Mouse (Mus musculus) liver, embryonic 14.5 days (tissue): ENCODE measurements around the gene Ctsd. TPM values are rescaled to one million over a fixed set of nuclear protein-coding genes. Genes with fewer than 3 reads are reported as not detected.
A peak's percentile ranks its signal among the peaks of the same experiment; 100 is the strongest.

Experiments used
- ATAC-seq: fragments of 200-750 bp; cut with Nextera tagmentation; 2 replicates; pipeline ENCODE4 v1.8.0; 2017; ENCODE audit warnings: moderate number of reproducible peaks, mild to moderate bottlenecking, moderate library complexity; ENCODE audit not compliant: insufficient read depth
- DNase-seq, 3 experiments: peaks; one replicate each; pipeline ENCODE4 v3.0.0-alpha.2; 2012 to 2013; ENCODE audit warnings: low read depth in 3 of 3, low spot score in 3 of 3
- H3K27ac ChIP-seq: fragments of 300-500 bp; sonication (generic); 2 replicates; pipeline ENCODE4 v1.5.1; 2014; ENCODE audit warnings: moderate library complexity, mild to moderate bottlenecking, control low read depth, inconsistent platforms
- H3K27me3 ChIP-seq: fragments of 300-500 bp; sonication (generic); 2 replicates; pipeline ENCODE4 v1.6.1; 2014; ENCODE audit warnings: mild to moderate bottlenecking, low read length, moderate library complexity; ENCODE audit not compliant: control insufficient read depth, insufficient read depth
- H3K36me3 ChIP-seq: fragments of 300-500 bp; sonication (generic); replicated peaks from 2 replicates; pipeline ENCODE4 v1.6.1; 2014; ENCODE audit warnings: low read depth; ENCODE audit not compliant: control insufficient read depth, insufficient read depth
- H3K4me1 ChIP-seq, 2 experiments: fragments of 200-500 bp in 1 of 2; fragments of 300-500 bp in 1 of 2; sonication (generic) in 1 of 2; replicated peaks; 2 replicates each; pipeline ENCODE4 v1.6.1; 2012 to 2014; ENCODE audit warnings: antibody characterized with exemption in 1 of 2, inconsistent platforms in 1 of 2, low read length in 1 of 2; ENCODE audit not compliant: control insufficient read depth in 2 of 2, insufficient read depth in 2 of 2
- H3K4me2 ChIP-seq: fragments of 300-500 bp; sonication (generic); 2 replicates; pipeline ENCODE4 v1.6.1; 2014; ENCODE audit warnings: low read depth, mild to moderate bottlenecking, control low read depth, moderate library complexity
- H3K4me3 ChIP-seq, 2 experiments: fragments of 200-500 bp in 1 of 2; fragments of 300-500 bp in 1 of 2; sonication (generic) in 1 of 2; 2 replicates each; pipeline ENCODE4 v1.5.1; 2012 to 2014; ENCODE audit warnings: low read depth in 2 of 2, low read length in 2 of 2, mild to moderate bottlenecking in 2 of 2, control low read depth in 1 of 2, inconsistent platforms in 1 of 2, moderate library complexity in 1 of 2; ENCODE audit not compliant: insufficient read depth in 1 of 2
- H3K9ac ChIP-seq: fragments of 300-500 bp; sonication (generic); replicated peaks from 2 replicates; pipeline ENCODE4 v1.6.1; 2014; ENCODE audit warnings: mild to moderate bottlenecking, control low read depth, moderate library complexity
- H3K9me3 ChIP-seq: fragments of 300-500 bp; sonication (generic); 2 replicates; pipeline ENCODE4 v1.6.1; 2016; ENCODE audit warnings: low read length, mixed read lengths; ENCODE audit not compliant: control insufficient read depth
- CTCF ChIP-seq: IDR thresholded peaks from 2 replicates; pipeline ENCODE4 v1.5.1; 2016; ENCODE audit warnings: antibody characterized with exemption, low read depth, control low read depth
- EP300 ChIP-seq: IDR thresholded peaks from 2 replicates; pipeline ENCODE4 v1.6.1; 2016; ENCODE audit warnings: antibody characterized with exemption, low read depth
- WGBS: fragments of 180-500 bp; shearing (Covaris S2); extraction: QIAGEN DNeasy Blood & Tissue Kit; methylation state at CpG from one replicate; pipeline ENCODE4 v1.1.7; 2014; ENCODE audit not compliant: insufficient replicate concordance; 5-methylcytosine and 5-hydroxymethylcytosine counted together
- polyA plus RNA-seq, 2 experiments: library from polyadenylated mRNA; depleted of rRNA in 1 of 2; stranded (reverse) in 1 of 2; unstranded in 1 of 2; fragments of >200 nt; fragmentation: Nextera tagmentation in 1 of 2; extraction: Ambion mirVana in 1 of 2; gene quantifications; 2 replicates each; pipeline versions ENCODE4 v1.2.1 to v1.2.3; 2012 to 2014

The Ctsd gene
- polyA plus RNA-seq, 2 experiments: 180 to 324 TPM

GRCm38 (mm10) chr7:142384306-142384705 is 3.5 kb downstream of the Ctsd start:
- TF ChIP-seq EP300 (no peak), CTCF (no peak)
- H3K36me3 ChIP-seq: peaks cover 63% of the 10 kb centered on the region
- H3K4me1 ChIP-seq: peaks cover 35 to 60% of the 10 kb centered on the region in 2 experiments
- H3K4me3 ChIP-seq: peak overlapping the region in 1 of 2 experiments; percentile 60; a peak in 1 of 4 replicates
- peak overlapping the region; percentile 95 for H3K4me2 ChIP-seq
- 57% methylated on average over 10 of the region's 10 CpGs for WGBS
- no peaks in the 10 kb centered on the region for H3K9me3 ChIP-seq
- DNase-seq: no peak
- H3K27ac ChIP-seq: no peak overlapping the region; the same call in 1 of the 2 replicates
- no peak for ATAC-seq
- H3K9ac ChIP-seq: peak overlapping the region; percentile 14; the same call in 1 of the 2 replicates
- no peaks in the 10 kb centered on the region for H3K27me3 ChIP-seq

GRCm38 (mm10) chr7:142382567-142382966 is 5.3 kb downstream of the Ctsd start, which contains the start of gene Gm49369:
TSS of gene Gm49369 (minus strand) at chr7:142382667.
- Histone ChIP-seq H3K4me2 (no peak within 1 kb of the TSS), H3K36me3 (peaks cover 81% of the 10 kb centered on the region), H3K27ac (no peak within 1 kb of the TSS; the same call in none of the 2 replicates), H3K4me1 (peaks cover 43 to 69% of the 10 kb centered on the region in 2 experiments), H3K9ac (no peak within 1 kb of the TSS), H3K9me3 (no peaks in the 10 kb centered on the region), H3K27me3 (no peaks in the 10 kb centered on the region), H3K4me3 (no peak within 1 kb of the TSS)
- DNase-seq (no peak), ATAC-seq (no peak)
- 96% methylated on average over 5 of the region's 5 CpGs for WGBS
- no peak for TF ChIP-seq CTCF
- no peak for TF ChIP-seq EP300

GRCm38 (mm10) chr7:142381175-142381574 is 6.7 kb downstream of the Ctsd start:
- H3K36me3 ChIP-seq: peaks cover 95% of the 10 kb centered on the region
- H3K9me3 ChIP-seq: no peaks in the 10 kb centered on the region
- H3K4me1 ChIP-seq: peaks cover 50 to 78% of the 10 kb centered on the region in 2 experiments
- no peak overlapping the region for H3K9ac ChIP-seq
- 18% methylated on average over 4 of the region's 4 CpGs for WGBS
- peak overlapping the region; percentile 46 for H3K27ac ChIP-seq
- TF ChIP-seq CTCF: no peak
- no peaks in the 10 kb centered on the region for H3K27me3 ChIP-seq
- no peak for DNase-seq
- no peak overlapping the region for H3K4me2 ChIP-seq
- no peak overlapping the region for H3K4me3 ChIP-seq
- no peak for ATAC-seq

GRCm38 (mm10) chr7:142379186-142379585 is 8.7 kb downstream of the Ctsd start:
- Histone ChIP-seq H3K36me3 (peaks cover 89% of the 10 kb centered on the region), H3K27ac (peak overlapping the region; percentile 42), H3K4me2 (no peak overlapping the region), H3K4me1 (peaks cover 34 to 59% of the 10 kb centered on the region in 2 experiments), H3K9me3 (no peaks in the 10 kb centered on the region), H3K4me3 (no peak overlapping the region), H3K9ac (no peak overlapping the region), H3K27me3 (no peaks in the 10 kb centered on the region)
- TF ChIP-seq CTCF (no peak), EP300 (no peak)
- WGBS: 80% methylated on average over 6 of the region's 6 CpGs
- no peak for DNase-seq
- ATAC-seq: no peak

DNA sequence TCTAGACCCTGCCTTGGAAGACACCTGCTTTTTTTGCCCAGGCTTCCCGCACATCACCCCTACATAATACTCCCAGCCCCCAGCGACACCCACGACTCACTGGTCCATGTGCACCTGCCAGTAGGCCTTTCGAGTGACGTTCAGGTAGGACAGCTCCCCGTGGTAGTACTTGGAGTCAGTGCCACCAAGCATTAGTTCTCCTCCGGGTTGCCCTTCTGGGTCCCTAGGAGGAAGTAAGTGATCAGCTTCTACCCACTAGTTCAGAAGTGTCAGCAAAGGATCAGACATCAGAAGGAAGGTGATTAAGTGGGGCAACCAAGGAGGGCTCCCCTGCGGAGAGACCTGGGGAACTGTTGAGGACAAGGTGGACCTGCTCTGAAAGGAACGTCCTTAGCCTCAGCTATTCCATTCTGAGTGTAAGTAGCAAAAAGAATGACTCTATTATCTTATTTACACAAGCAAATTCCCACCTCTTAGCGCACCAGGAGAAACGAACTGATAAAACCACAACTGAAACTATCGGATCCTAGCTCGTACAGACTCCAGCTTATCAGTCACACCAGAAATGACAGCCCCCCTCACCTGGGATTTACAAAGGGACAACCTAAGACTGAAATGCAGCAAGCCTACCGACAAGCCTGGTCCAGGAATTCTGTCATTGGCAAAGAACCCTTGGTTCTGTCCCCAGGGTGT is 10.5 kb downstream of the Ctsd start:
- H3K4me1 ChIP-seq: peaks cover 34 to 56% of the 10 kb centered on the region in 2 experiments
- WGBS: 32% methylated on average over 14 of the region's 14 CpGs
- peak overlapping the region; percentile 88 for H3K27ac ChIP-seq
- H3K4me3 ChIP-seq: peak overlapping the region; percentile 2 to 32; a peak in 3 of 4 replicates
- peaks cover 6% of the 10 kb centered on the region for H3K27me3 ChIP-seq
- H3K9me3 ChIP-seq: no peaks in the 10 kb centered on the region
- peak; percentile 82 for ATAC-seq
- DNase-seq: peak; percentile 73 to 81 (median 76)
- peaks cover 71% of the 10 kb centered on the region for H3K36me3 ChIP-seq
- TF ChIP-seq EP300: peak; percentile 99
- TF ChIP-seq CTCF: no peak
- peak overlapping the region; percentile 56 for H3K9ac ChIP-seq
- peak overlapping the region; percentile 66 for H3K4me2 ChIP-seq
